Mouse (Mus musculus) layer of hippocampus, postnatal 10 days (tissue): ENCODE data around the gene Pisd. TPM values are rescaled to one million over a fixed set of nuclear protein-coding genes. Genes with fewer than 3 reads are reported as not detected.
"Not testable (repeated sequence)": the region's sequence is repeated elsewhere in the genome, so short reads cannot be mapped to it uniquely, and the experiment has no call there.

Experiments used
- DNase-seq, 2 experiments: peaks; one replicate each; pipeline ENCODE4 v3.0.0; 2021; ENCODE audit warnings: low spot score in 2 of 2
- long read RNA-seq: library from polyadenylated mRNA; stranded (forward); transcript quantifications from one replicate; pipeline ENCODE4 v2.0.0, GENCODE M21; 2023
- total RNA-seq, 2 experiments: library from RNA; stranded (reverse); gene quantifications; 2 replicates each; pipeline ENCODE4 v1.2.3; 2021

Pisd gene
- total RNA-seq, result 10 to 100 TPM; 52.3 to 55.6 TPM
- long read RNA-seq, transcript Pisd-201 (8 exons, 2,183 nt), result major isoform, 49 of 267 reads
- long read RNA-seq, partial matches to known transcripts, result 18 of 267 reads
- long read RNA-seq, other reads (novel, unspliced or antisense), result 196 of 267 reads

DNA sequence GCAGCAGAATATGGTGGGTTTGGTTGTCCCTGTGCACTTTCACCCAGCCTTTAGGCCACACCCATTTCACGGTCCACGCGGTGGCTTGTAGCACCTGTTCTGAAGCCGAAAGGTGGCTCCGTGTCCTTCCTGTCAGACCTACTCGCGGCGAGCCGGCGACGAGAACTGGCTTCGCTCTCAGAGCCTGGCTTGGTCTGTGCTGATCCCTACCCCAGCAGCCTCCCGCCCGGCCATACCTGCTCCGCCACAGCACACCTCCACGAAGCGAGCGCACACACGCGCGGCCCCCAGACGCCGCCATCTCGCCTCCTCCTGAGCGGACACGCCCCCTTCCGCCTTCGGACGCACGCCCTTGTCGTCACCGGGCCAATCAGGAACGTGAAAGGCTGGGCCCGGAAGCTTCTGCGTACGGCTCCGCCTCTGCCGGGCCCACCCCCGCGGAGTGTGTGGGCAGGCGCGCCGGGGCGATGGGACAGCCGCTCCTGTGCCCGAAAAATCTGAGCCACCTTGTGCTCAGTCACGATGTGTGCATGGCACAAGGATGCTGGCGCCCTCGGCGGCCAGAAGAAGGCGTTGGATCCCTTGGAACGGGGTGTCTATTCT is at the start of gene Pisd:
Gene Pisd, minus strand, starts transcription at position 334 of the 603 bp plus-strand sequence.
- peak; percentile 94 to 95 for DNase-seq

DNA sequence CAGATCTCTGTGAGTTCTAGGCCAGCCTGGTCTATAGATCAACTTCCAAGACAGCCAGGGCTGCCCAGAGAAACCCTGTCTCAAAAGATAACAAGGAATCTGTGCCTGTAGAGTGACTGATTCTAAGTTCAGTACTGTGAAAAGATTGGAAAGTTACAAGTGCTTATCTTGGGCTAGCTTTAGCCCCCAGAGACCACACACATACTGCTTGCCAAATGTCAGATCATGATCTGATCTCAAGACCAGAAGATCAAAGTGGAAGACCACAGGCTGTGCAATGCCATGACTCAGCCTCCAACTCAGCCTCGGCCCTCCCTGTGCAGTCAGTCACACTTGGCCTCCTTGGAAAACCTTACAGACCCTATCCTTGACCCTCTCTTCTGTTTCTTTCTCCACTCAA is 49.1 kb upstream of the Pisd start:
- no peak for DNase-seq

DNA sequence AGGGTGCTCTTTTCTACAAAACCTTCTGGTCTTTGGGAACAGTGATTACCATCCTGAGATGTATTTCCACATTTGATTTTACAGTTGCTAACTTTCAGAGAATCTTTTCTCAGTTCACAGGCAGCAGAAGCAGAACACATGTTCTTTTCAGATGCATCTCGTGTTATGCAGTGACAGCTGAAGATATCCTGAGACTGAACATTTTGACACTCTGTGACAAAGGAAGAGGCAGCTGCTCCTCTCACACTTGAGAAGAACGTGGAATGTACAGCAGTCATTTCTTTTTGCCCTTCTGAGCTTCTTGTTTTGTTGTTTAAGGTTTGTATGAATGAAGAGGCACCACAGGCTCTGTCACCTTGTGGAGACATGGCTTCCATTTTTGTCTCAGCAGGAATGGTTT is 44.6 kb upstream of the Pisd start:
- DNase-seq, result no peak

DNA sequence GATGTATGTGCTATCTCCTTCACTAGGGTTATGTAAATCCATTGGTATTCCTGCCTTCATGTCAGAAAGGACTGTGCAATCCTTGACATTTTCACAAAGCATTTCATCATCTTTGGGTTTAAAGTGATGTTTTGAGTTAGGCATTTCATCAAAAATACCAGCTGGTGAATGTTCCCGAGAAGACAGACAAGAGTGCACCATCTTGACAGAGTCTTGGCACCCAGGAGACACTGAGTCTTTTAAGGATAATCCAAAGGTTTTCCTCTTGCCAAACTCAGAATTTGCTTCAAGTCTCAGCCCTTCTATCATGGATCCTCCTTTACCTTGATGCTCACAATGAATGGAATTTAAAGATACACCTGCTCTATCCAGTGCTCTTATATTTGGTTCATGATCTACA is 43.3 kb upstream of the Pisd start:
- not testable (repeated sequence) for DNase-seq

DNA sequence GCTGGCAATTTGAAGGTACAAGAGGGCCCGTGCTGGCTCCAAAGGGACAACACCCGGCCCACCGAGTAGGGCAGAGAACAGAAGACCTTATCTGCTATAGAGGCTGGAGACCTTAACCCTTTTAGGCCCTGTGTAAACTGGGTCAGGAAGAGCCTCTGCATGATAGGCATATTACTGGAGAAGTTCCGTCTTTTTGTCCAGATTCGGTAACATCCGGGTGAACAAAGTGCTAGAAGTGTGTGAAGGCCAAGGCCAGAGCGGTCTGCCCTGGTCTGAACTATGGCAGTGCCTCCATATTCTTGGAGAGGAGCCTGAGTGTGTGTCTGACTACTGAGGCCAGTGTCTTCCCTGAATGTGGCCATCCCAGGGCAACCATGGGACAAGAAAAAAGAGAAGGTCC is 41.6 kb upstream of the Pisd start, which contains the start of gene Gm20671:
Gene Gm20671, minus strand, starts transcription at position 101 of the 400 bp plus-strand sequence.
- no peak for DNase-seq

DNA sequence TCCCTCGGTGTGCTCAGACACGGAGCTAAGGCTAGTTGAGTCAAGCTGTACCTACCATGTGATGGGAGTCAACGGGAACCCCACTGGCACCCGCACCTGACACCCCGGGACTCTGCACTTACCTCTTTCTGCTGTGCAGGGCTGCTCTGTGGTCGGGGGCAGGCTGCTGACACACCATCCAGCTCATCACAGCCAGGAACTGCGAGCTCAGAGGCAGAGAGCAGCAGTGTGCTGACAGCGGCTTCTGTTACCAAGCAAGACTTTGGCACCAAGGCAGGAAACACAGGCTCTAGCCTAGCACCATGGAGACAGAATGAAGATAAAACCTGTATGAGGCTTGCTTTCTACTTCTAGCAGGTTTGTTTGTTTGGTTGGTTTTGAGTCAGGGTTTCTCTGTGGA is 35.0 kb upstream of the Pisd start:
- peak; percentile 25 to 34 for DNase-seq

DNA sequence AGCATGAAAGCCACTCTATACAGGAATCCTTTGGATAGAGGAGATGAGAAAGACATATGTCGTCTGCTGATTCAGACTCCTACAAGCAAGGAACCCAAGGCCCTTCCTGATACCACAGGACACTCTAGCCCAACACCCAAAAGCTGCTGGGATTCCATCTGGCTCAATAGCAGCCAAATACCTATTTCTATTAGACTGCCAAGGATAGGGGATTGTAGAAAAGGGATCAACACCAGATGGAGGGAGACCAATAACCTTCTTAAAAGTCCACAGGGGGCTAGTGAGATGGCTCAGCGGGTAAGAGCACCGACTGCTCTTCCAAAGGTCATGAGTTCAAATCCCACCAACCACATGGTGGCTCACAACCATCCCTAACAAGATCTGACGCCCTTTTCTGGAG is 29.9 kb upstream of the Pisd start:
- no peak for DNase-seq

DNA sequence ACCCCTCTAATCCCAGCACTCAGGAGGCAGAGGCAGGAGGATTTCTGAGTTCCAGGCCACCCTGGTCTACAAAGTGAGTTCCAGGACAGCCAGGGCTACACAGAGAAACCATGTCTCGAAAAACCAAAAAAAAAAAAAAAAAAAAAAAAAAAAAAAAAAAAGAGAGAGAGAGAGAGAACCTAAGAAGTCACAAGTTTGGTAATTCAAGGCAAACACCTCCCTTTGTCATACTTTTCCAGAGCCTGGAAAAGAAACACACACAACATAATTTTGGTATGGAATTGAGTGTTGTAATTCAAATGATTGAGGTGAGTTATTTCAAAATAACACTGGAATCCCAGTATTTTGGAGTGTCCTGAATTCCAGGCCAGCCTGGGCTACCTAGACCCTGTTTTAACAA is 1.0 kb upstream of the Pisd start:
- not testable (repeated sequence) for DNase-seq

DNA sequence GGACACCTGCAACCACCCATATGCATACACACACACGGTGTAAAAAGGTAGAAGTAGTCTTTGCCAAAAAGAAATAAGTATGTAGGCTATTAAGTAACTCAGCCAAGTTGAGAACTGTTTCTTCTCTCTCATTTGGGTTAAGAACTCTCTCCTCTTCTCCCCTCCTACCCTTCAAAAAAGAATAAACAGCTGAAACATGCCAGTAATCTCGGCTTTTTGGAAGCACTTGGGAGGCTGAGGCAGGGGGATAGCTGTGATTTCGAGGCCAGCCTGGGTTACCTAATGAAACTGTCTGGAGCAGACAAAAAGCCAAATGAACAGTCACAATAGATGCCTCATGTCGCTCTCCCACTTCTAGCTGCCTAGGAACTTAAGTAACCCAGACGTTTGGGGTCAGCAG is 720 bp downstream of the Pisd start:
- no peak for DNase-seq

DNA sequence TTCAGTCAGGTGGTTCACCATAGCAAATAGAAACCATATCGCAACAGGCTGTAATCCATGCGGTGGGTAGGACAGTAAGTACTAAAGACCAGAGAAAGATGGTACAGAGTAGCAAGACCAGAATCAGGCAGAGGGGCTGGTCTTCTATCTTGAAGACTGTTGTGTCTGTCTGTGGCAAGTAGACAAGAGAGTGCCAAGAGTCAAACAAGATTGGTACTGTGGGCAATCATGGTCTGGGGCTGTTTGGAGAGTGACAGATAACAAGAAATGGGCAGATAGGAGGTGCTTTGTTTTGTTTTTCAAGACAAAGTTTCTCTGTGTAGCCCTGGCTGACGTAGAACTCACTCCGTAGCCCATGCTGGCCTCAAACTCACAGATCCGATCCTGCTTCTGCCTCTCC is 3.9 kb downstream of the Pisd start:
- DNase-seq, result no peak

DNA sequence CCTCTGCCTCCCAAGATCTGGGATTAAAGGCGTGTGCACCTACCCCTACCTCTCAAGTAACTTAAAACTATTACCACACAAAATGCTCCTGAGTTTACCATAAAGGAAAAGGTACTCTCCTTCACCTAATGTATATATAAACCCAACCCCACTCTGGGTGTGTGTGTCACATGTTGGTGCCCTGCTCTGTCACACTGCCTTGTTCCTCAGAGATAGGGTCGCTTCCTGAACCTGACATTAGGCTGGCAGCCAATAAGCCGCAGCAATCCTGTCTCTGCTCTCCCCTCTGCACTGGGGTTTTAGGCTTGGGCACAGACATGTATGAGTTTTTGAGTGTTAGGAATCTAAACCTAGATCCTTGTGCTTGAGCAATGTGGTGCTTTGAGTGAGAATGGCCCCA is 7.3 kb downstream of the Pisd start:
- no peak for DNase-seq

DNA sequence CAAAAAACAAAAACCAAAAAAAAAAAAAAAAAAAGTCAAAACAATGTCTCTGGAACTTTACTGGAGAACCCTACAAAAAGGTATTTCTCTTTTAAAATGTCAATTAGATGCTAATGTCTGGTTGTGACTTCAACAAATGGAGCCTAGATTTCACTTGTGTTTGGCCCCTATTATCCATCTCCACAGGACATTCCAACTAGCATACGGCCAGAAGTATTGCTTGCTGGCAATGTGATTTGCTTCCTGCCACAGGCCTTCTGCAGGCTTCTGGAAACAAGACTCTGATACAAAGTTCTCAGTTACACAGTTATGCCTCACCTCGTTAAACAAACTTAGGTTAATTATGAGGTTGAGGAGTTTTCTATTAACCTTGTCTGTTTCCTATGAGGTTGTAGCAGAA is 13.1 kb downstream of the Pisd start:
- no peak for DNase-seq

DNA sequence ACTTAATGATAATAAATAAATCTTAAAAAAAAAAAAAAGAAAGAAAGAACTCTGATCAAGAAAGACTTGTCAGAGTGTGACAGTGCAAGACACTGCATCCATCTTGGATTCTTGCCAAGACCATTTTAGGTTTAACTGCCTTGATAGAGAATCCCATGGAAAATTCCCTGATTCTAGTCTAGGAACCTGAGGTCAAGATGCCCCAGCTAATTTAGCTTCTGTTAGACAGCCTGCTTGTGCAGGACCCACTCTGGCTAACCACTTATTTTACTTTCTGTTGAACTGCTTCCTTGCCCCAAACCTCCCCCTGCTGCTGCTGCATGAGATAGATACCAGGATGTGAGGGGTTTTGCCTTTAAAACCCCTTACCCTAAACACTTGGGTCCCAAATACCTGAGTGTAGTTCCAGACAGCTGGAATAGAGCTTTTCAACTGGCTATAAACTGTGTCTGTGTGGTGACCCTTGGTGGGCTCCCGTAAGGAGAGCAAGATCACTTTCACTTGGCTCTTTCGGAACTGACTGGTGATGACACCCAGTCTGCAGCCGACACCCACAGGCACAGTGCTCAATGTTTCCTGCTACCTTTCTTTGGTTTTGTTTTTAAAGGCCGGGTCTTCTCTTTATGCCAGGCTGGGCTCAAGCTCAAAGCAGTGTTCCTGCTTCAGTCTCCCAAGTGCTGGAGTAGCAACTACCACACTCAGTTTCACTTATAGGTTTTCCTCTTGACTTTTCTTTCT is 17.6 kb downstream of the Pisd start:
- no peak for DNase-seq

DNA sequence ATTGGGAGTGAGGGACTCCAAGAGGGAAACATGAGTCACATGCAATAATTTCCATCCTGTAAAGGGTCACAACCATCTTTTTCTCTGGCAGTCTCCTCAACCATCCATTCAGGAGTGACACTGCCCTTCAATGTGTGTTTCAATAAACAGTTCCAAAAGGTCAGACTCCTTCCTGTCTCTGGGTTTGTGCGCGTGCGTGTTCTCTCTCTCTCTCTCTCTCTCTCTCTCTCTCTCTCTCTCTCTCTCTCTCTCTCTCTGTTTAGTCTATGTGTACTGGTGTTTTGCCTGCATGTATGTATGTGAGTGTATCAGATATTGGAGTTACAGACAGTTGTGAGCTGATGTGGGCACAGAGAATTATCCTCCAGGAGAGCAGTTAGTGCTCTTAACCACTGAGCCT is 18.4 kb downstream of the Pisd start:
- no peak for DNase-seq

DNA sequence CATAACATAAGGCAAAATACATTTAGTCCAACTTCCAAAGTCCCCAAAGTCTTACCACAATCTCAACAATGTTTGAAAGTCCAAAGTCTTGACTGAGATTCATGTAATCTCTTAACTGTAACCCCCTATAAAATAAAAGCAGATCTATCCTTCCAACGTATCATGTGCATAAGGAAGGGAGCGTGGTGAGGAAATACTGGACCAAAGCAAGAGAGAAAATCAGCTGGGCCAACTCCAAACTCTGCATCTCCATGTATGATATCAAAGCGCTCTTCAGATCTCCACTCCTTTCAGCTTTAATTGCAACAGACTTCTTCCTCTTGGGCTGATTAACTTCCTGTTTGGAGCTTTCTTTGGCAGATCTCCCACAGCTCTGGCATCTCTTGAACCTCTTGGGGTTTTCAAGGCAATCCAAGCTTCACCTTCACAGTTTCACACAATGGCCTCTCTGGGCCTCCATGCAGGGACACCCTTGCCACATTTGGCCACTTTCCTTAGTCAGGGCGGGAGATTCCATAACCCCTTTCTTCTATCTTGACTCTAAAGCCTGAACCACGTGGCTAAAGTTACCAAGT is 23.8 kb downstream of the Pisd start:
- DNase-seq, result no peak

DNA sequence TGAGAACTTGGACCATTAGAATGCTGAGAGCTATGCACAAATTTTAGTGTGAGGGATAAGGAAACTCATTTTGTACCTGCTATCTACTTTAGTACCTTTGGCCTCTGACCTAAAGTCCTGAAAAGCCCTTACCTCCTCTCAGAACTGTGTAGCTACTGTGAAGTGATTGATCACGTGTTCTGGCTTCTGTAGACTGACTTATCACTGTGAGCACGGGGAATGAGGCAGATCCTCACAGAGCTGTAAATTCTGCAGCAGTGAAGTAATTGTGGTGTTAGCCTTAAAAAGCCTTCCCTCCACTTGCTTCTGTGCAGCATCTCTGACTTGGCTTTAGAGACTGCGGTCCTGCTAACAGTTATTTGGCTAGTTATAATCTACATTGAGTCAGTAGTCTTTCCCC is 24.7 kb downstream of the Pisd start:
- DNase-seq, result no peak

DNA sequence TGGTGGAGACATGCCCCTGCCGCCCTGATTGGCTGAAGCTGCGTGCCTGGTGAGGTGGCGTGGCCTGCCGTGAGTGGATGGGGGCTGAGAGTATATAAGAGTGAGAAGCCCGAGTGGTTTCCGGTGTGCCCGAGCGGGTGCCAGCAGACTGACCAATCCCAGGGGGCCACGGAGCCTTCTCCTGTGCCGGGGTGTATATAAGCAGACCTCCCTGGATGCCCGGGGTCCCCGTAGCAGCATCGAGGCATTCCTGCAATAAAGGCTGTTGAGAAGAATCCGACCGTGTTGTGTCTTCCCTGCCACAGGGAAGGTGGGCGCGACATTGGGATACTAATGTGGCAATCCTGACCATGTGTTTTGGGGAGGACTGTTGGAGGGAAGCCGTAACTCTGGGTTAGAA is 25.1 kb downstream of the Pisd start:
- not testable (repeated sequence) for DNase-seq

DNA sequence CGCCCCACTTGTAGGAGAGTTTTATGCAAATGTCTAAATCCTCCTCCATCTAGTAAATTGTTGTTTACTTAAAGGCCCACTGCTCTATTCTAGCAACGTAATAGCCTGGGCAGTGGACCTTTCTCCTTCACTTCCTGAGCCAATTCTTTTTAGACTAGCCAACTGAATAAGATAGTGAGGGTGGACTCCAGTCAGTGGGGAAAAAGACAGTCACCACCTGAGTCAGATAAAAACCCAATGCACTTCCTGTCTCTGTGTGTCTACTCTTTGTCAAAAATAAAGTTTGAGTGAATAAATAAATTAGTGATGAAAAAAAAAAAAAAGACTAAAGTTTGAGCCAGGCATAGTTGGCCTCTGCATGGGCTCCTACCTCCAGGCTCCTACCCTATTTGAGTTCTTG is 25.8 kb downstream of the Pisd start:
- no peak for DNase-seq

DNA sequence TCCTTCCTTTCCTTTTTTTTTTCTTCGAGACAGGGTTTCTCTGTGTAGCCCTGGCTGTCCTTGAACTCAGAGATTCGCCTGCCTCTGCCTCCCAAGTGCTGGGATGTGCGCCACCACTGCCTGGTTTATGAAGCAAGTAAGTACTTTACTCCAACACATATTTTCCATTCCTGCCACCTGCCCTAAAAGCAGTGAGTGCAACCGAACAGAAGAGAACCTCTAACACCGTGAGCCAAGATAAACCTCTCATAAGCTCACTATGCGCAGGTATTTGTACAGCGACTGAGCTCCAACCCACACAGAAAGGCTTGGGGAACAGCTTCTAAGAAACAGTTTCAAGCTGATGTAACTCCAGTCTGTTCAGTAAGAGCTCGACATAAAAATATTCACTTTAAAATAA is 29.3 kb downstream of the Pisd start:
- no peak for DNase-seq

DNA sequence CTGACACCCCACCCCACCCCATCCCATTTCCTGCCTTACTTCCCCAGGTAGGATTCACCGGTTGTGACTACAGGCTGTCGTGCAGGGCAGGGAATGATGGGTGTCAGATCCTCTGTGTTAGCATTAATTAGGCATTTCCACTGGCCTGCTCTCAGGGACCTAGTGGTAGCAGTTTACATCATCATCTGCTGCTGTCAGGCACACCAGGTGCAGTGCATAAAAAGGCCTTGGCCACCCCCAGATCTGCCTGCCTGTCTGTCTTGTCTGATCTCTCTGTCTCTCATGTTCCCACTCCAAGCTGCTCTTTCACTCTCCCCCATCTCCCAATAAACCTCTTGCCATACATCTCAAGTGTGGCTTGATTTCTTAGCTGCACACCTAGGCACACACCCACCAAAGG is 33.7 kb downstream of the Pisd start:
- no peak for DNase-seq

DNA sequence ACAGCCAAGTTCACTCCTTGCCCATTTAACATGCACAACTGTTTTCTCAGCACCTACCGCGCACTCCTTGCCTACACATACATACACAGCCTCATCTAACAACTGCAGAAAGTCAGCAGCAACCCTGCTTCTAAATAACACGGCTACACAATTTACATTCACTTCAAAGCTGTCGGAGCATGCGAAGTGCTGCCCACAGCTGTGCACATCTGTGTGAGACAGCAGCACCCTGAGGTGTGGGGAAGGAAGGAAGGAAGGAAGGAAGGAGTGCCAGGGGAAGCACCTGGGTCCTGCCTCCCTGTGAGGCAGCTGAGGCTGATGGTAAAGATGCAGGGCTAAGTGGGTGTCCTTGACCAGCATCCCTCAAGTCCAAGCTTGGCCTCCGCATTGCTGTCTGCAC is 36.5 kb downstream of the Pisd start:
- no peak for DNase-seq

DNA sequence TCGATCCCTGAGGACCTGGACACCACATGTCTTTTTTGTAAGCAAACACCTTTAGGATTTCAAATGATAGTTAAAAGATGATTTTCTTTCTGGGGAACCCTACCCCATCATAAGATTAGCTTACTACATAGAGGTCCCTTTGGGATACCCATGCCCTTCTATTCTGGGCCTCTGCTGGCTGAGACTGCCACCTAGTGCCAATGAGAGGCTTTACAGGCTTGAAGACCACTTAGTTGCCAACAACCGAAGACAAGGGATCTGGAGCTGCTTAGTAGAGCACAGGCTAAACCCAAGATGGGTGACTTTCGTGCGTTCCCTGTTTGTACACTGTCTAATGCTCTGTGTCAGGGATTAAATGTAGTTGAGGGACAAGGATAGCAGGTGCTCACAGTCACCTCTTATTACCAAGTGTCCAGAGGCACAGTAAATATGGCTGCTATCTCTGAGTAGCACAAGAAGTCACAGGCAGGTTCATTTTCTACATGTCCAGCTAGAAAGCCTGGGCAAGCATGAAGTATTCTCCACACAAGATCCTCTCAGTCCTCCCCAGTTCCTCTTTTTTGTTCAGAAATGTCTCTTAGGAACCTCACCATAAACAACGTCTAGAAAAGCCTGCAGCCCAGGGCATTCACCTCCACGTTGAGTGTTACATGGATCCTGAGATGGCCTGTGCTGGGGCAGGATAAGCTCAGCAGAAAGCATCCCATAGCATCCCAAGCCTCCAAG is 37.6 kb downstream of the Pisd start:
- peak; percentile 65 to 72 for DNase-seq
